Mouse (Mus musculus) liver, adult (tissue): Measurements from ENCODE around the gene Mkrn2os.

Experiments used
- GATA4 ChIP-seq: IDR thresholded peaks from 2 replicates; pipeline ENCODE4 v1.6.1; 2014; ENCODE audit warnings: mild to moderate bottlenecking, low read length; ENCODE audit not compliant: insufficient replicate concordance

Mkrn2os gene

GRCm38 (mm10) chr6:115592458-115592857 is at the start of gene Mkrn2os:
Gene Mkrn2os (minus strand): TSS chr6:115592576.
- no peak for TF ChIP-seq GATA4

GRCm38 (mm10) chr6:115634015-115634414 is 41.6 kb upstream of the Mkrn2os start:
- TF ChIP-seq GATA4: no peak

- TF ChIP-seq GATA4: no peak
These were observed 38.9 kb upstream of the Mkrn2os start for GRCm38 (mm10) chr6:115631056-115631795.

- TF ChIP-seq GATA4: no peak
These were observed 33.7 kb upstream of the Mkrn2os start for GRCm38 (mm10) chr6:115626121-115626520.

GRCm38 (mm10) chr6:115620942-115621341 is 28.6 kb upstream of the Mkrn2os start:
- no peak for TF ChIP-seq GATA4

- TF ChIP-seq GATA4: no peak
These were observed 27.4 kb upstream of the Mkrn2os start for GRCm38 (mm10) chr6:115619818-115620217.

GRCm38 (mm10) chr6:115615983-115616382 is 23.6 kb upstream of the Mkrn2os start:
- TF ChIP-seq GATA4: no peak

- no peak for TF ChIP-seq GATA4
These were observed 21.4 kb upstream of the Mkrn2os start for GRCm38 (mm10) chr6:115613793-115614192.

- no peak for TF ChIP-seq GATA4
These were observed 17.9 kb upstream of the Mkrn2os start for GRCm38 (mm10) chr6:115610301-115610700.

GRCm38 (mm10) chr6:115609121-115609520 is 16.7 kb upstream of the Mkrn2os start:
- TF ChIP-seq GATA4: no peak

- no peak for TF ChIP-seq GATA4
These were observed 15.1 kb upstream of the Mkrn2os start for GRCm38 (mm10) chr6:115607429-115607828.

GRCm38 (mm10) chr6:115606461-115606860 is 14.1 kb upstream of the Mkrn2os start:
- no peak for TF ChIP-seq GATA4

- TF ChIP-seq GATA4: no peak
These were observed 9.5 kb upstream of the Mkrn2os start, which contains the start of gene Mkrn2 for GRCm38 (mm10) chr6:115601715-115602523. Gene Mkrn2 (plus strand): TSS chr6:115601902.

- TF ChIP-seq GATA4: no peak
These were observed 8.9 kb upstream of the Mkrn2os start for GRCm38 (mm10) chr6:115601322-115601714.

- TF ChIP-seq GATA4: no peak
These were observed 3.3 kb upstream of the Mkrn2os start for GRCm38 (mm10) chr6:115595667-115596066.

GRCm38 (mm10) chr6:115594463-115594862 is 2.1 kb upstream of the Mkrn2os start:
- TF ChIP-seq GATA4: no peak
